Mouse (Mus musculus): Measurements from ENCODE around the gene Prkar2a. TPM values are rescaled to one million over a fixed set of nuclear protein-coding genes. Genes with fewer than 3 reads are reported as not detected.
A peak's percentile ranks its signal among the peaks of the same experiment; 100 is the strongest.
"Not testable (repeated sequence)": the region's sequence is repeated elsewhere in the genome, so short reads cannot be mapped to it uniquely, and the experiment has no call there.

Gene Prkar2a
- polyA plus RNA-seq (2016; fragmentation: Nextera tagmentation; extraction: Ambion mirVana), result 27.0 and 27.8 TPM in 2 replicates

DNA sequence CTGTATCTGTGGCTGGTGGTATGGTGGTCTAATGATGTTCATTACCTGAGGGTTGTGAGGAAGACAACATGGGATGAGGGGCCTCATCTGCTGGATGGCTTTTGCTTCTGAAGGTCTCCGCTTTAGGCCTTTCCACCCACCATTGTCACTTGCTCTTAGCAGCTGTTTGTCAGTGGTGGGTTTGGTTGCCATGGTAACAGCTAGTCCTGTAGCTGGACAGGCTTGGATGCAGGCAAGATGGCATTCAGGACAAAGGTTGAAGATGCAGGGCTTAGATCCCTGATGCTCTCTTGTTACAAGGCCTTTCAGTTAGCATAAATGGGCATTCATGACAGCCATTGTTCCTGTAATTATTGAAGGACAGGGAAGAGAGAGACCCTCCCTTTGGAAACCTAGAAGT is at the start of gene Prkar2a:
TSS of gene Prkar2a (plus strand) at position 209 of the 400 bp plus-strand sequence.
- H3K36me3 ChIP-seq, result peaks cover 8% of the 10 kb centered on the region; the same call in 1 of the 2 replicates
- no peak for DNase-seq (ENCODE audit: low spot score)
- peaks cover 36% of the 10 kb centered on the region for H3K4me1 ChIP-seq
- no peak within 1 kb of the TSS for H3K4me3 ChIP-seq
- H3K9me3 ChIP-seq (replicated peaks), result no peaks in the 10 kb centered on the region
- no peak within 1 kb of the TSS for H3K27ac ChIP-seq
- peaks cover 24% of the 10 kb centered on the region for H3K27me3 ChIP-seq (ENCODE audit: low read depth, poor library complexity, severe bottlenecking)
- WGBS, result 75% methylated on average over 1 of the region's 1 CpGs

DNA sequence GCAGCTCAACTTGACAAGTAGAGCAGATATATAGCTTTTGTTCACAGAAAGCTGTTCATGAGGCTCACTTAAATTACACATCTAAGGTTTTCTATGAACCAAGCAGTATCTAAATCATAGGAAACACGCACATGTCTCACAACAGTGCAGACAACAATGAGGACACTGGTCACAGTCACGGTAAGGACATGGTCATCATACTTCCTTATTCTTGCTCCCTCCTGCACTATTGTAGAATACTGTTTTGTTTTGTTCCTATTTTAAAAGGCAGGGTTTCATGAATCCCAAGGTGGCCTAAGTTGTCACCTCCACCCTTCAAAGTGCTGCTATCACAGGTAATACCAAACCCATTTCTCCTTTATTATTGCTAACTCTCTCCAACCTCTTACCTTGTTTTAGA is 49.3 kb upstream of the Prkar2a start:
- H3K4me1 ChIP-seq, result no peaks in the 10 kb centered on the region
- no peak overlapping the region for H3K27ac ChIP-seq
- no peak overlapping the region for H3K4me3 ChIP-seq
- peaks cover 77% of the 10 kb centered on the region for H3K36me3 ChIP-seq
- H3K27me3 ChIP-seq (ENCODE audit: low read depth, poor library complexity, severe bottlenecking), result no peaks in the 10 kb centered on the region
- no peaks in the 10 kb centered on the region for H3K9me3 ChIP-seq (replicated peaks)
- 93% methylated on average over 2 of the region's 2 CpGs for WGBS
- no peak for DNase-seq (ENCODE audit: low spot score)

DNA sequence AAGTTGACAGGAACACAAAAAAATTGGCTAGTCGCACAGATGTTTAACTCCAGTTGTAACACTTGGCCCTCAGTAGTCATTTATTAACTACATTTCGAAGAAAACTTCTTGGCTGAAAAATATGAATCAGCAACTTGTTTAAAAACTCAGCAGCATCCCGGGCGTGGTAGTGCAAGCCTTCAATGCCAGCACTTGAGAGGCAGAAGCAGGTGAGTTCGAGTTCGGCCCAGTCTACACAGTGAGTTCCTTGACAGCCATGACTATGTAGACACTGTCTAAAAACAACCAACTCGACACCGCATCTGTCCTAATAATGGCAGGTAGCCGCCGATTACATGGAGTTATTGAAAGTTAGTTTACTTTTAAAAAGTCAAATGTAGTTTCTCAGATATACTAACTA is 40.9 kb upstream of the Prkar2a start:
- peaks cover 23% of the 10 kb centered on the region for H3K4me1 ChIP-seq
- peaks cover 20% of the 10 kb centered on the region for H3K36me3 ChIP-seq
- no peaks in the 10 kb centered on the region for H3K9me3 ChIP-seq (replicated peaks)
- peak overlapping the region; percentile 98 for H3K4me3 ChIP-seq
- H3K27me3 ChIP-seq (ENCODE audit: low read depth, poor library complexity, severe bottlenecking), result no peaks in the 10 kb centered on the region
- 50% methylated on average over 10 of the region's 10 CpGs for WGBS
- DNase-seq (ENCODE audit: low spot score), result no peak
- H3K27ac ChIP-seq, result peak overlapping the region; percentile 93; the same call in 1 of the 2 replicates

DNA sequence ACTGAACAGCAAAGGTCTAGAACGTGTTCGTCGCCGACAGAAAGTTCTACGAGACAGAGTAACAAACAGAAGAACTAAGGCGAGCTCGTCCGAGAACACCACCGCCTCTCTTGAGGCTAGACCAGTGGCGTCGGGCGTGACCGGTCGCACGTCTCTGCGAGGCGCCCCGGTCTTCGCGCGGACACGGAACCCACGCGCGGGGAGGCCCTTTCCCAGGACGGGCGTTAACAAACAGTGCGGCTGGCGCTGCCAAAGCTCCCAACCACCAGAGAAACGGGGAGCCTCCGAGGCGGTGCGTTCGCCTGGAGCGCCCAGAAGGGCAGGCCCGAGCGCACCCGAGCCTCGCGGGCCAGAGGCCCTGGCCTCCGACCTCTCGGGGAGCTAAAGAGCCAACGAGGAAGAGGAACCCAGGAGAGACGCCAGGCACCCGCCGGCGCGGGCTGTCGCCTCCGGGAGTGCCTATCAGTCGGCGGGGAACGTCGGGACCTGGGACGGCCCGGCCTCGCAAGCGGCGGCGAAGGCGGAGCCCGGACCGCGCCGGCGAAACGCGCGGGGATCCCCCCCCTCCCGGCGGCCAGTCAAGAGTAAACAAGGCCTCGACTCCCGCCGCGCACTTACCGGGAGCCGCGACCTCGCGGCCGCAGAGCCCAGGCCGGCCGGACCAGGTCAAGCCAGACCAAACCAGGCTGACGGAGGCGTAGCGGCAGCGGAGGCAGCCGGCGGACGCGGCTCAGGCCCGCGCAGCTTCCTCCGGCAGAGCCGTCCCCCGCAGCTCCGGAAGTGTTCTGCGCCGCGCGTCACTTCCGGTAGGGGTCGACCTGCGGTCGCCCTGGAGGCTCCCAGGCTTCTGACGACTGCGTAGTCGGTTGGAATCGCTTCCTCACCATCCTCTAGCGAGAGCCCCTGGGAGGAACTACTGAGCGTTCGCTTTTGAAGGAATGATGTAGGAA is 40.2 kb upstream of the Prkar2a start, which contains the start of gene Arih2:
TSS of gene Arih2 (minus strand) at position 776 of the 950 bp plus-strand sequence.
- Histone ChIP-seq H3K27me3 (ENCODE audit: low read depth, poor library complexity, severe bottlenecking) (no peaks in the 10 kb centered on the region), H3K4me3 (peak within 1 kb of the TSS; percentile 98), H3K4me1 (peaks cover 23% of the 10 kb centered on the region), H3K36me3 (peaks cover 14% of the 10 kb centered on the region), H3K27ac (peak within 1 kb of the TSS; percentile 93), H3K9me3 (replicated peaks) (no peaks in the 10 kb centered on the region)
- under 1% methylated on average over 110 of the region's 112 CpGs for WGBS
- peak; percentile 95 for DNase-seq (ENCODE audit: low spot score)

DNA sequence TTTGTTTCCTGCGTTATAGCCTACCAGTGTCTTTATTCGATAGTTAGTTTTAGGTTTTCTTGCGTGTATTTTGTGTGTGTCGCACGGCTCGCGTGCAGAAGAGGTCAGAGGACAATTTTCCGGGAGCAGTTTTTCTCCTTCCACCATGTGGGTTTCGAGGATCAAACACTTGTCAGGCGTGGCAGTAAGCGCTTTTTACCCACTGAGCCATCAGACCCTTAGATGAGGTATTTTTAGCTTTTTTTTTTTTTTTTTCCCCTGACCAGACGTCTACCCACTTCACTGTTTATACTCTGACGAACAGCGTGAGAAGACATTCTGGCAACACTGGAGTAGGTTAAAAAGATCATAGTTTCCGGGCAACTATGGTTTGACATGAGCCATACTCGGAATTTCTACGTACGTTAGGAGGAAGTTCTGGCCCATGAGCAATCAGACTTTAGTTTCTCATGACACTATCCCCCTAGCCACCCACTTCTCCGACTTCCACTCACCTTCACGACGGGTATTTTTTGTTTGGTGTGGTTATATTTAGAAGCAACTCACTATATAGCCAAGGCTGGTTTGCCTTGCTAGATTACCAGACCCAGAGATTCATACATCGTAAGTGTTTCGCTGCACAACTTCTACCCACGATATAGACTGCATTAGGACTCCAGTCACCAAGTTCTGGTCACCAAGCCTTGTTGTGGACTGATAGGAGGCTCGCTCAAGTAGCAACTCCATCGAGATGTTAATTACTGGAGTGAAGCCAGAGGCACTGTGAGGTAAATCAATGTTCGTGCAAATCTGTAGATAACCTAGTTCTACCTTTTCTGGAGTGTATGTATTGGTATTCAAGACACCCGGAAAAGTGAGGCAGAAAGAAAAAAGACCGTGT is 39.3 kb upstream of the Prkar2a start:
- peaks cover 23% of the 10 kb centered on the region for H3K4me1 ChIP-seq
- no peaks in the 10 kb centered on the region for H3K27me3 ChIP-seq (ENCODE audit: low read depth, poor library complexity, severe bottlenecking)
- no peaks in the 10 kb centered on the region for H3K9me3 ChIP-seq (replicated peaks)
- peaks cover 9% of the 10 kb centered on the region for H3K36me3 ChIP-seq
- H3K4me3 ChIP-seq, result peak overlapping the region; percentile 98
- no peak for DNase-seq (ENCODE audit: low spot score)
- H3K27ac ChIP-seq, result peak overlapping the region; percentile 93
- 34% methylated on average over 29 of the region's 29 CpGs for WGBS

DNA sequence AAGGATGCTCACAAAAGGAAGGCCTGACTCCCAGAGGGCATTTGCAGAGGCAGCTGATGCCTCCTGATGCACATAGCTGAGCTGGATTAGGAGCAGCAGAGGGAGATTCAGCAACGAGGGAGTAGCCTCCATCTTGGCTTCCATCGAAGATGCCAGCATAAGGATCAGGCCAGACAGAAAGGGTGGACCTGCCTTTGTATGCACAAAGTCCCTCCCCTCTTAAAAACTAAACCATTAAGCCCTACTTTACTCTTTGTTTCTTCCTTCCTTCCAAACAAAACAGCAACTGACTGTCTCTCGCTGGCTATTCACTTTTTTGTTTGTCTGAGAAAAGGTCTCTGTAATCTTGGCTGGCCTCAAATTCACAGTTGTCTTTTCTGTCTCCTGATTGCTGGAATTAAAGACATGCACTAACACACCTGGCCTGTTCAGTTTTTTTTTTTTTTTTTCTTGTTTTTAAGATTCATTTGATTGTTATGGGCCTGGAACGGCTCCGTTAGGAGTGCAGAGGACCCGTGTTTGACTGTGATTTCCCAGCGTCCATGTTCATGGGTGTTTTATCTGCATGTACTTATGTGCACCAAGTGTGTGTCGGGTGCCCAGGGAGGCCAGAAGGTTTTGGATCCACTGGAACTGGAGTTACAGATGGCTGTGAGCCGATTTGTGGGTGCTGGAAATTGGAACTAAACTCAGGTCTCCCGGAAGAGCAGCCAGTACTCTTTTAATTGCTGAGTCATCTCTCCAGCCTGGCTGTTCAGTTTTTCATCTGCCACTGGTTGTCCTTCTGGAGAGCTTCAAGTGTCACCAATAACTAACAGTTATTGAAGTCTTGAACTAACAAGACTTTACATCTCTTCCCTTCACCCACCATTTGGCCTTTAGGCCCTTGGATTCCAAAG is 34.3 kb upstream of the Prkar2a start:
- H3K27ac ChIP-seq, result no peak overlapping the region
- H3K9me3 ChIP-seq (replicated peaks), result no peaks in the 10 kb centered on the region
- WGBS, result 86% methylated on average over 10 of the region's 10 CpGs
- peaks cover 4% of the 10 kb centered on the region; the same call in 1 of the 2 replicates for H3K4me1 ChIP-seq
- H3K4me3 ChIP-seq, result no peak overlapping the region
- no peaks in the 10 kb centered on the region for H3K36me3 ChIP-seq
- no peak for DNase-seq (ENCODE audit: low spot score)
- H3K27me3 ChIP-seq (ENCODE audit: low read depth, poor library complexity, severe bottlenecking), result no peaks in the 10 kb centered on the region

DNA sequence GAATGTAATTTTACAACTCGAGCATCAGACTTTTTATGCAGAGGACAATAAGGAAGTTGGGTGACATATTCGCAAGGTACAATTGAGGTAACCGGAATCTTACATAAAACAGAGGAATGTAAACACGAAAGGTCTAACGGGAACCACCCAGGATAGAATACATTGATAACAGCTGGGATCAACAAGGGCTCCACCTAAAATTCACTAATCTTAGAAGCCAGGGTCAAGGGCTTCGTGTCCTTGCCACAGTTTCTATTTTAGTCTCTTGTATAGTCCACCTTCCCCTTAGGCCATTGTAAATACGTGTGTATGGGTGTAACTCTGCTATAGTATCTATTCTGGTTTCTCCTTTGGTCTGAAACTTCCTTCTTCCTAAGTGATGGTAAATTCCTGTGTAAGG is 33.2 kb upstream of the Prkar2a start:
- not testable (repeated sequence) for H3K9me3 ChIP-seq (replicated peaks); H3K27me3 ChIP-seq (ENCODE audit: low read depth, poor library complexity, severe bottlenecking); H3K4me1 ChIP-seq; H3K27ac ChIP-seq; H3K4me3 ChIP-seq; DNase-seq (ENCODE audit: low spot score); H3K36me3 ChIP-seq
- 84% methylated on average over 7 of the region's 7 CpGs for WGBS

DNA sequence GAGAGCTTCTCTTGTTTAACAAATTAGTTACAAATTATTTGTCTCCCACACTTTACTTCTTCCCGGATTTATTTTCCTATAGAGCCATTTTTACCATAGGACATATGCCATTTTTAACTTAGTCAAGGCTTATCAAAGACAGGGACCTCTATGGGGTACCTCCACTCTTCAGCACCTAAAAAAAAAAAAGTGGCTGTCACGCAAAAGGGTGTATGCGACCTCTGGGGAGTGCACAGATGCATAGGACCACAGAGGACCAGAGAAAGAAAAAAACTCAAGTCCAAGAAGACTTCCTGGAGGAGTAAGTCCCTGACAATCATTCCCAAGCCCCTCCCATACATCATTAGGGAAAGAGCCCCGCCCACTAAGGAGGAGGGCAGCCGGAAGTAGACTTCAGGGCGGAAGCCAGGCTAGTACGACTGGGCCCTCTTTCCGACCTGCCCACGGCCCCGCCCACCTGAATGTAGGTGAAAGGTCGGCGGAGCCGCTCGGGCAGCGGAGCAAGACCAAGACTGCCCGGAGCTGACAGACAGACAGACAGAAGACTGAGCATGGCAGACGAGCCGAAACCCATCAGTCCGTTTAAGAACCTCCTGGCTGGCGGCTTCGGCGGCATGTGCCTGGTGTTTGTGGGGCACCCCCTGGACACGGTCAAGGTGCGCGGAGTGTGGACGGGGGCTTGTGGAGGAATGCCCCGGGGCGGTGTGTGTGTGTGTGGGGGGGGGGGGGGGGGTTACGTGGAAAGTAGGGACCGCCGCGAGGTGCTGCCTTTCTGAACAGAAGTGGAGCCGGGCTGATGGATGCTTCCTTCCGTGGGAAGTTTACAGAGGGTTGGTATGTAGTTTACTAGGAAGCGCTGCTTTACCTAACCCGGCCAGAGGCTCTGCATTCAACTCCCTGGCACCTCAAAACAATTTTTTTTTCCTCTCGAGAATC is 27.2 kb upstream of the Prkar2a start, which contains the start of gene Slc25a20:
TSS of gene Slc25a20 (plus strand) at position 412 of the 936 bp plus-strand sequence.
- H3K9me3 ChIP-seq (replicated peaks), result no peaks in the 10 kb centered on the region
- 4% methylated on average over 37 of the region's 37 CpGs for WGBS
- H3K4me3 ChIP-seq, result peak within 1 kb of the TSS; percentile 79
- no peaks in the 10 kb centered on the region for H3K27me3 ChIP-seq (ENCODE audit: low read depth, poor library complexity, severe bottlenecking)
- peaks cover 6% of the 10 kb centered on the region for H3K4me1 ChIP-seq
- peak within 1 kb of the TSS; percentile 84 for H3K27ac ChIP-seq
- H3K36me3 ChIP-seq, result no peaks in the 10 kb centered on the region
- peak; percentile 87 for DNase-seq (ENCODE audit: low spot score)

DNA sequence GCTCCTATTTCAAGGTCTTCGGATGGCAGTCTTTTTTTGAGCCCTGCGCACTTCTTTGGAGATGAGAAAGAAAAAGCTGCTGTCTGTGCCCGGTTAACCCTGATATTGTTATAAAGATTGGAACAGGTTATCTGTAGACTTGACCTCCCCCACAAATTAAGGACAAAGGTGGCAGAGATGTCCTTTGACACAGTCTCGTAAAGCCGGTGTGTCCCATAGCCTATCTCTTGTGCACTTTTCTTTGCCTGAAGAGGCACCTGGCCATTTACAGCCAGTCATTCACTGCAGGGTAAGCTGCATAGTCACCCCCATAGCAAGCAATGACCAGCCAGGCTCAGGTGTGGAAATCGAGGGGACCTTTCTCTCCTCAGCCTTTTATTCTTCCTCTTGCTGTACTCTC is 26.5 kb upstream of the Prkar2a start:
- H3K4me1 ChIP-seq, result peaks cover 6% of the 10 kb centered on the region
- DNase-seq (ENCODE audit: low spot score), result no peak
- WGBS, result 45% methylated on average over 6 of the region's 6 CpGs
- H3K9me3 ChIP-seq (replicated peaks), result no peaks in the 10 kb centered on the region
- H3K27me3 ChIP-seq (ENCODE audit: low read depth, poor library complexity, severe bottlenecking), result no peaks in the 10 kb centered on the region
- H3K4me3 ChIP-seq, result peak overlapping the region; percentile 79
- no peaks in the 10 kb centered on the region; the same call in 1 of the 2 replicates for H3K36me3 ChIP-seq
- peak overlapping the region; percentile 84; the same call in 1 of the 2 replicates for H3K27ac ChIP-seq

DNA sequence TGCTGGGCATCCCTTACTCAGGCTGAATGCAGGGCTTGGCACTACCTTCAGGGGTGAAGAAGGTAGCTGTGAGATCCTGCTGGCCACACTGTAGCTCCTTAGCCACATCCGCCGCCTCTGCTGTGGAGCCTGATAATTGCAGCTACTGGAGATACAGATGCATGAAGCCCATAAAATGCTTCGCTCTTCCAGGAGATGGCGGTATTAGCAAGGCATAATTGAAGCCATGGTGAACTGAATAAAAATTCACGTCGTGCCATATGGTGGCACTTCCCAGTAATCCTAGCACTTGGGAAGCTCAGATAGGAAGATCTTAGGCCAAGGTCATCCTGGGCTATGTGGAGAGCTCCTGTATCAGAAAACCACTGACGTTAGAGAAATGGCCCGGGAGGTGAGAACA is 19.2 kb upstream of the Prkar2a start:
- no peaks in the 10 kb centered on the region for H3K27me3 ChIP-seq (ENCODE audit: low read depth, poor library complexity, severe bottlenecking)
- H3K27ac ChIP-seq, result no peak overlapping the region
- H3K4me3 ChIP-seq, result no peak overlapping the region
- no peak for DNase-seq (ENCODE audit: low spot score)
- H3K4me1 ChIP-seq, result no peaks in the 10 kb centered on the region
- WGBS, result 61% methylated on average over 8 of the region's 8 CpGs
- peaks cover 39% of the 10 kb centered on the region for H3K36me3 ChIP-seq
- no peaks in the 10 kb centered on the region for H3K9me3 ChIP-seq (replicated peaks)

DNA sequence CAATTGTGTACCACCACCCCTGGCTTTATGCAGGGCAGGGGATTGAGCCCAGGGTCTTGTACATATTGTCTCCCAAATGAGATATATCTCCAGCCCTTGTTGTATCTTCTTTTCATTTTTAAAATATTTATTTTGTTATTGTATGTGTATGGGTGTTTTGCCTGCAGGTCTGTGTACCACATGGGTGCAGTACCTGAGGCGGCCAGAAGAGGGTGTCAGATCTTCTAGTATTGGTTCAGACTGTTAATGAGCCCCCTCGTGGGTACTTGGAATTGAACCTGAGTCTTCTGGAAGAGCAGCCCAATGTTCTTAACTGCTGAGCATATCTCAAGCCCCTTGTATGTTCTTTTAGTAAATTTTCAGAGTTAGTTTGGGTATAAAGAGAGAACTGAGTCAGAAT is 16.0 kb upstream of the Prkar2a start:
- peak; percentile 42 for DNase-seq (ENCODE audit: low spot score)
- H3K9me3 ChIP-seq (replicated peaks), result no peaks in the 10 kb centered on the region
- H3K4me1 ChIP-seq, result no peaks in the 10 kb centered on the region
- 48% methylated on average over 2 of the region's 2 CpGs for WGBS
- H3K4me3 ChIP-seq, result no peak overlapping the region
- no peak overlapping the region for H3K27ac ChIP-seq
- H3K27me3 ChIP-seq (ENCODE audit: low read depth, poor library complexity, severe bottlenecking), result no peaks in the 10 kb centered on the region
- H3K36me3 ChIP-seq, result peaks cover 42% of the 10 kb centered on the region

Measured in limb, embryonic 10.5 days (tissue).